Mouse (Mus musculus): ENCODE data around the gene Sema3f. TPM values are rescaled to one million over a fixed set of nuclear protein-coding genes. Genes with fewer than 3 reads are reported as not detected.
A peak's percentile ranks its signal among the peaks of the same experiment; 100 is the strongest.

Sema3f gene
- 10 to 100 TPM; 14.7 to 16.5 TPM for total RNA-seq (2021)
- long read RNA-seq, experiment 1, partial matches to known transcripts: 5 of 10 reads
- long read RNA-seq, experiment 1, other reads (novel, unspliced or antisense): 5 of 10 reads
- long read RNA-seq, experiment 2, partial matches to known transcripts: 2 of 2 reads
- long read RNA-seq, experiment 2, other reads (novel, unspliced or antisense): 0 of 2 reads

DNA sequence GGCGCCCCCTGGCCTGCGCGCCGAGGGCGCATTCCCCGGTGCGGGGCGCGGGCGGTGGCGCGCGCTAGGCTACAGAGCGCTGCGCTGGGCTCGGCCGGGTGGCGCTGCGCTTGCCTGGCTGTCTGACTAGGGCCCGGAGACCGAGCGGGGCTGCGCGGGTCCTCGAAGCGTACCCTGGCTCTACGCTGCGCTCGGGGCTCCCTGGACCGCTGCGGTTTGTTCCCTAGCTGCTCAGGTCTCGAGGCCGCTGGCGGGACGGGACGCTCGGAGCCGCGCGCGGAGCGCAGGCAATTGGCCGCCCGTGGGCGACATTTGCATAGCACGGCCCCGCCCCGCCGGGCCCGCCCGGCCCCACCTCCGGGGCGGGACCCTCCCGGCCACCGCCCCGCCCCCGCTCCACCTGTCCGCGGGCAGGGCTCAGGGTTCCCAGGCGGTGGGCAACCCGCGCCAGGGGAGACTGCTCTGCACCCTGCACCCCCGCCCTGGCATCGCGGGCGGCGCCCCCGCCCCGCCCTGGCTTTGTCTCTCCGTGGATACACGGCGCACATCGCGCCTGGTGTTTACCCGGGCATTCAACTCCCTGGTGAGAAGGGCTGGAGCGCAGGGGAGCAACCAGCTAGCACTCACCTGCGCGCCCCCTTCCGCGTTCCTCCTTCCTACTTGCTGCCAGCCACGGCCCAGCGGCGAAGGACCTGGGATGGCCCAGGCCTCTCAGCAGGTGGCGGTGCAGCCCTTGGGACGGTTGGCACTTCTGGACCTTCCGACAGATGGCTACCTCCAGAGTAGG lies at the start of gene Sema3f:
TSS of gene Sema3f (minus strand) at position 779 of the 787 bp plus-strand sequence.
- peak; percentile 78 to 86 for DNase-seq

DNA sequence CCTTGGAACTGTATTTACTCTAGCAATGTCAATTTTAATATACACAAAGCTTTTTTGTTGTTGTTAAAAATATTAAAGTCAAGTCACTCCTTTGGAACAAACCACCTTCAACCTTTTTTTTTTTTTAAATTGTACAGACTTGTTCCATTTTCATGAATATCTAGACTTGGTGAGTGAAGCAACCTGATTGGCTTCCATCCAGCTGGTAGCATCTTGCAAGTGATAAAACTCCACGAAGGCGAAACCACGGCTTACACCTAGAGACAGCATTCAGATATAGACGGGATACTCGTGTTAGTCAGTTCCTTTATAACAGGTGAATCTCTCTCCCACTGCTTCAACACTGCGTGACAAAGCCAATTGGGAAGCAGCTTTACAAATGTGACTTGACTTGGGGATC lies 49.3 kb upstream of the Sema3f start:
- no peak for DNase-seq

DNA sequence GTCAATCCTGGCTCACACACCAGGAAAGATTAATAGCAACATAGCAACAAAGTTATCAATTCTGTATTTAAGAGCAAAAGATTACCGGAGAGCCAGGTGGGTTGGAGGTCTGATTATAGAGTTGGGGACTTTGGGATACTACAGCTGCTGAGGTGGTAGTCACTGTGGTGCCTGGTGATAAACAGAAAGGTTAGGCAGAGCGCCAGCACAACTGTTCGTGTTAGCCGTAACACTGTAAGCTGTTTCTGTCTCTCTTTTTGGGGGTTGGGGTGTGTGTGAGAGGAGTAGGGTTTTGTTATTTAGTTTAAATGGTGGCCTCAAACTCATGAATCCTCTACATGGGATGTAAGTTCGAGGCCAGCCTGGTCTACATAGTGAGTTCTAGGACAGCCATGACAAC lies 40.1 kb upstream of the Sema3f start:
- DNase-seq: no peak

DNA sequence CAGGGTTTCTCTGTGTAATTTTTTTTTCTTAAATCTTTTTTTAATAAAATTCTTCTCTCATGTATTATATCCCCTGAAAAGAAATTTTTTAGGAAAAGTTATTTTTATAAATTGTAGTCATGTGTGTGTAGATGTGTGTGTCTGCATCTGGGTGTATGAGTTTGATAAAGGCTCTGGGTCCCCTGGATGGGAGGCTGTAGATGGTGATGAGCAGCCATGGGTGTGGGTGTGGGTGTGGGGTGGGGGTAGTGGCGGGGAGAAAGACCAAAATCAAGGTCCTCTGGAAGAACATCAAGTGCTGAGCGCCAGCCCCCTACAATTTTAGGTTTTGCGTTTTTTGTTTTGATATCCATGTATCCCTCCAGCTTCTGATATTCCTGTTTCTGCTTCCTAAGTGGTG lies 37.8 kb upstream of the Sema3f start:
- no peak for DNase-seq

DNA sequence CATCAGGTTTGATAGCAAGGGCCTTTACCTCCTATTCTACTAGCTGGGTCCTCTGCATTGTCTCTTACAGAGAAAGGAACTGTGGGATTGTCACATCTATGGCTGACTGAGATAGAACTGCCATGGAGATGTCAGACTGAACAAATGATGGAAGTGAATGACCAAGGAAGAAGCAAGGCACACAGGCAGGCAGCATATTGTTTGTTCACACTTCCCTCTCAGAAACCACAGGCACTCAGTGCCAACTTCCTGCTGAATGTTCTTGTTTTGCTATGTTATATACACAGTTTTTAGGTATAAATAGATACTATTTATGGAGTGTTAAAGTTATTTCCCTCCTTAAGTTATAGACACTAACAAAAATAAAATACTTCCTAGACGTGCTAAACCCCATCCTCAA lies 37.0 kb upstream of the Sema3f start:
- peak in 1 of 2 experiments; percentile 35 for DNase-seq

DNA sequence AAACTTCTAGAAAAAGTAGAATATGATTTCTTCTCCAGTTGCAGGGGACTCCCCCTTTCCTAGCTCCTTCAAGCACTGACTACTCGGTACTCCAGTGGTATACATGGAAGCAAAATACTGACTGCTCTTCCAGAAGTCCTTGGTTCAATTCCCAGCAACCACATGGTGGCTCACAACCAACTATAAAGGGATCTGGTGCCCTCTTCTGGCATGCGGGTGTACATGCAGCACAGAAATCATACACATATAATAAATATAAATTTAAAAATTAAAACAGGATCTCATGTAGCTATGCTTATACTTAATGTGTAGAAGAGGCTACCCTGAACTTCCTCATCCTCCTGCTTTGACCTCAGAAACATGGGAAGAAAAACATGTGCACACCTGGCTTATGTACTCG lies 36.4 kb upstream of the Sema3f start:
- no peak for DNase-seq

GRCm38 (mm10) chr9:107744061-107744460 lies 33.8 kb upstream of the Sema3f start:
- DNase-seq: peak in 1 of 2 experiments; percentile 54

DNA sequence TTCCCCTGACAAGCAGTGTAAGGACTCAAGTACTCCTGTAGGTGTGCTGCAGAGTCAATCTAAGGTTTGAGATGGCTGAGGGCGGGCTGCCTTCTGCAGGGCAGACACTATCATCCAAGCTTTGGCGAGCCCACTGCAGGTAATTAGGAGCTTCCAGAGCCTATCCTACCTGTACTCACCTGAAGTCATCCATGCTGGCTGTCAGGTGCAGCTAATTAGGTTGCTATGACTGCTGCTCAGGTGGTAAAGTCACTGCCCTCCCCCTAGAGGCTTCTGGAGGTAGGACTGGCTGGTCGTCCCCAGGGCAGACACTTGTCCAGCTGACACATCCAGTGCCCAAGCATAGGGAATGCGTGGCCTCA lies 28.5 kb upstream of the Sema3f start:
- DNase-seq: peak; percentile 21 to 37

DNA sequence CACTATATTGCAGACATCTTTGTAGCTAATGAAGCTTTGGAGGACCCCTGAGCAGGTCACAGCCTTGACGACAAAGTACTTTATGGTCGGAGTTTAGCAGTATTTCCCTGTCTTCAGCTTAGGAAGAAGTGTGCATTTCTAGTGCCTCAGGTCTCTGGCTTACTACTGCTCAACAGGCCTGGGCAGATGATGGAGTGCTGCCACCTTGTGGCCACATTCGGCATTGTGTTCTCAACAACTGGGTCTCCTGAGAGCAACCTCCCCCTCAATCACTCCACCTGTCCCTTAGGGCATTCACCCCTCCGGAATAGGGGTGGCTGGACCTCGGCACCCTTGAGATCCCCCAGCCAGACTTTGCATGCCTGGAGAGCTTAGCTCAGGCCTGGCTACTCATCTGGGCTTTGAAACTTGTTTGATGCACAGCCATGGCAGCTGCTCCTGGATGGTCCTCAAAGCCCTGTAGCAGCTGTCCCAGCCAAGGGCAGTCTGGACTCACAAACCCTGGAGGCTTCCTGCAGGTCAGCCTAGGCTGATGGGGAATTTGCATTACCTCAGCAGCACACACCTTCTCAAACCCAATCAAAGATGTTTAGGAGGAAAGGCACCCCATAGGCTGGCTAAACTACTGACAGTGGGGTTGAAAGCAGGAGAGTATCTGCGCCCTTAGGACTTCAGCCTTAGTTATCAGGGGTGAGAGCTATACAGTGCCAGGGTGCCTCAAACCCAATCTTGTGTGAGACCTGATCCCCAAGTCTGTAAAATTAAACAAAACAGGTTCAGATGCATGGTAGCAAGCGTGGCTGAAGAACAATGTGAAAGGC lies 28.0 kb upstream of the Sema3f start:
- peak; percentile 83 to 93 for DNase-seq

DNA sequence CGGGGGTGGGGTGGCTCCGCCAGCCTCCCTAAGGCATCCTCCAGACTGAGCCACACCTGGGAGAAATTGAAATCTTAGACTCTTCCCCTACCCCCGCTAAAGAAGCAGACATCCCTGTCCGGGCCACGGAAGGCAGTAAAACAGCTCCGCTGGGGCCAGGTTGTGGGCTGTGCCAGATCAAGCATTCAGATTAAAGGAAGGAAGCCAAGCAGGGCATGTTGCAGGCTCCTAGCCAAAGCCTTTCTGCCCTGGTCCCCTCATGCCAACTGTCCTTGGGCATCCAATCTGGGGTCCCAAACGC lies 25.9 kb upstream of the Sema3f start:
- DNase-seq: no peak

GRCm38 (mm10) chr9:107735356-107736184 lies 25.3 kb upstream of the Sema3f start:
- DNase-seq: no peak

DNA sequence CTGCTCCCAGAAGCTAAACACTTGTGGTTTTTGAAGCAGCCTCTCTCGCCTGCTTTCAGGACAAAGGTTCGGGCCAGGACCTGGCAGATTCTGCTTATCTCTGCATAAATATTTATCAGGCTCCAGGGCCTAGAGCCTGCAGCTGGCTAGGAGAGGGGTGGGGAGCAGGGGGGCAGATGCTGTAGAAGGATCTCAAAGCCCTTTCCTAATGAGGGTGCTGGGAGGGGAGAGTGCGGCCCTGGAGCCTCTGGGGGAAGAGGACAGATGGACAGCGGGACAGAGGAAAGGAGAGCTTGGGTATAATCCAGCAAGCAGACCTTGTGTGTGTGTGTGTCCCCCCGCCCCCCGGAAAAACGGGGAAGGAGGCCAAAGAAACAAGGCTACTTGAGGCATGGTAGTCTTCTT lies 24.3 kb upstream of the Sema3f start:
- no peak for DNase-seq

GRCm38 (mm10) chr9:107729709-107730108 lies 19.4 kb upstream of the Sema3f start:
- no peak for DNase-seq

- no peak for DNase-seq
These were observed 18.8 kb upstream of the Sema3f start for GRCm38 (mm10) chr9:107728919-107729670.

GRCm38 (mm10) chr9:107727041-107727440 lies 16.8 kb upstream of the Sema3f start:
- no peak for DNase-seq

GRCm38 (mm10) chr9:107724796-107725195 lies 14.5 kb upstream of the Sema3f start:
- DNase-seq: no peak

DNA sequence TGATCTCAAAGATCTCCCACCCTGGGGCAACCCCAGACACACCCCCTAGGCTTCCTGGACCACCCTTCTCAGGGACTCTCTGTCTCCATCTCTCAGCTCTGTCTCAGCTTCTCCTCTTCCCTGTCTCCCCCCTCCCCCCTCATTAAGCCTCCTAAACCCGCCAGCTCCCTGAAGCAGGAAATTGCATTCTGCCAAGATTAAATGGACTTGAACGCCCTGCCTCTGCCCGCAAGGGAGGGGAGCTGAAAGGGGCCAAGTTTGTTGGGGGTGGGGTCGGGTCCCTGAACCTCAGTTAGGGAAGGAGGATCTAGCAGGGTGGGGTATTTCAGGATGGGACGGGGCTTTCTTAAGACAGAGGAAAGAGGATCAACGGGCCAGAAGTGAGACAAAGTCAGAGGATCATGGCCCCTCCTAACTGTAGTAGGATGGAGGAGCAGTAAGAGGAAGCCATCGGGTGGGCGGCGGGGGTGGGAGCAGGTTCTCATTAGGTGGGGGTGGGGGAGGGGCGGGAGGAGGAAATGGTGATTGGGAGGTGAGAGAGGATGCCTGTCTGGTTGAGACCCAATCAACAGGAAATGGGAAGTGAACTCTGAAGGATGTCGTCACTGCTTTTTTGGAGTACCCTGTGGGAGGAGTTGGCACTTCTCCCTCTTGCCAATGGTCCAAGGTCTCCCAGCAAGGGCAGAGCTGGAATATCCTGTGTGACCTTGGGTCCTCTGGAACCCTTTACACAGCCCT lies 13.7 kb upstream of the Sema3f start:
- peak; percentile 70 to 85 for DNase-seq

DNA sequence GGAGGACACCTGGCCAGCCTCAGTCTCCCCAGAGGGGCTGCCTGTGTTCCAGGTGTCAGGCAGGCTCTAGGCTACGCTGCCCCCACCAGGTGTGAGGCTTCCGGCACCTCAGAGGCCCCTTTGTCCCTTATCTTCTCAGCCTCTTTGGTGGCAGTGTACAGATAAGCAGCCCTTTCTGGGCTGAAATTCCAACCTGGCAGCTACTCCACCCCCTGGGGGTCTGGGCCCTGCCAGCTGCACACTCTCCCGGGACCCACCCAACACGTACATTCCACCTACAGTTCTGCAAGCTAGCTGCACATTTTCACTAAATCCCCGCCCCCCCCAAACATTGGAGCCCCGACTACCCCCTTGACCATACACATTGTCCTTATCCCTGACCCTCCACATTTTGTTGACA lies 13.0 kb upstream of the Sema3f start:
- no peak for DNase-seq

DNA sequence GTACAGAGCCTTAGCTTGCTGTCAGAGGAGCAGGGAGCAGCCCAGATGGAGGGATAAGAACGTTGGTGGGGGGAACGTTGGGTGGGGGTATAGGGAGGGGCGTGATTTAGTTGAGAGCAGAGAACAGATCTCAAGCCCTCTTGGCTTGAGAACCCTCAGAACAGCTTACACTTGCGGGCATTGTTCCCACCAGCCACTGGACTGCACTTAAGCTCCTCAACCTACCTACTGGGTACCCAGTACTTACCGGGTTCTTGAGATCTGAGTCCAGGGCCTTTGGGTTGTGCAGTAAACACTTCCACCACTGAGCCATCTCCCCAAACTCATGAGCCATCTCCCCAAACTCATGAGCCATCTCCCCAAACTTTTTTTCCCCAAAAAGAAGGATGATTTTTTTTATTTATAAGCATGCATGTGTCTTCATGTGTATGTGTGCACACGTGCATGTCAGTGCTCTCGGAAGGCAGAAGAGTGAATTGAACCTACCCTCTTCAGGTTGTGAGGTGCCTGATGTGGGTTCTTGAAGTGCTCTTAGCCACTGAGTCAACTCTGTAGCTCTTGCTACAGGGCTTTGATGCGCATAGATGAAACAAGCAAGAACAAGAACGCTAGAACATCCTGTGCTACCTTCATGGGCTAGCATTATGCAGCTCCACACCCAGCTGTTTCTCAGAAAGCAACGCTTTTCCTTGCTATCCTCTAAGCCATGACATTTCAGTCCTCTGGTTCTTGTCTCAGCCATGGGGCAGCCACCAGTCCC lies 8.7 kb upstream of the Sema3f start:
- DNase-seq: no peak

DNA sequence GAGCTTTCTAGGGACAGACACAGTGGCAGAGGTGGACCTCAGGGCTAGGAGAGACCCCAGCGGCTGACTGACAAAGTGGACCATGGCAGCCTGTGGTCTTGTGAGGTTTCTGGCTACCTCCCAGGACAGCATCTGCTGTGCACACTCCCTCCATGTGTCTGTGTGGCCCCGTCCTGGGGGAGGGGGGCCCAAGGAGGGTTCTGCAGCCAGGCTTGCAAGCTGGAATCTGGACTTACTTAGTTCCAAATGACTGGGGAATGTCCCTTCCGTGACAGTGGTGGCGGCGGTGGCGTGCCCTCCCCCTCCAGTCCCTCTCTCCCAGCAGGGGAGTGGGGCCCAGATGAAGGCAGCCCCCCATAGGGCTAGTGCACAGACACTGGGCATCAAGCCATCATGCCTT lies 6.7 kb upstream of the Sema3f start:
- no peak for DNase-seq
